Mouse (Mus musculus) cortical plate, adult 2 months (tissue): ENCODE data around the gene Dlx2. TPM values are rescaled to one million over a fixed set of nuclear protein-coding genes. Genes with fewer than 3 reads are reported as not detected.
A peak's percentile ranks its signal among the peaks of the same experiment; 100 is the strongest.

Experiments used
- H3K27ac ChIP-seq: fragments of 200-500 bp; 2 replicates; pipeline ENCODE4 v1.5.1; 2012; ENCODE audit warnings: low read length, control low read depth, inconsistent platforms; ENCODE audit not compliant: insufficient read depth
- H3K4me1 ChIP-seq: fragments of 200-500 bp; 2 replicates; pipeline ENCODE4 v1.6.1; 2011; ENCODE audit warnings: low read length; ENCODE audit not compliant: control insufficient read depth, insufficient read depth
- H3K4me3 ChIP-seq: fragments of 200-500 bp; 2 replicates; pipeline ENCODE4 v1.5.1; 2011; ENCODE audit warnings: mild to moderate bottlenecking, low read length, control low read depth; ENCODE audit not compliant: insufficient read depth
- CTCF ChIP-seq: fragments of 200-500 bp; IDR thresholded peaks from 2 replicates; pipeline ENCODE4 v1.5.1; 2011; ENCODE audit warnings: mild to moderate bottlenecking, control low read depth, low read length; ENCODE audit not compliant: insufficient read depth; ENCODE audit errors: extremely low read depth
- POLR2A ChIP-seq: fragments of 200-500 bp; IDR thresholded peaks from 2 replicates; pipeline ENCODE4 v1.6.1; 2011; ENCODE audit warnings: mild to moderate bottlenecking, low read length, control low read depth; ENCODE audit not compliant: insufficient read depth; ENCODE audit errors: extremely low read depth
- polyA plus RNA-seq: library from polyadenylated mRNA; depleted of rRNA; stranded (reverse); fragments of >200 nt; gene quantifications from 2 replicates; pipeline ENCODE4 v1.2.3, GENCODE M21; 2012

The Dlx2 gene
- polyA plus RNA-seq, 1 experiment, result 4.2 TPM

DNA sequence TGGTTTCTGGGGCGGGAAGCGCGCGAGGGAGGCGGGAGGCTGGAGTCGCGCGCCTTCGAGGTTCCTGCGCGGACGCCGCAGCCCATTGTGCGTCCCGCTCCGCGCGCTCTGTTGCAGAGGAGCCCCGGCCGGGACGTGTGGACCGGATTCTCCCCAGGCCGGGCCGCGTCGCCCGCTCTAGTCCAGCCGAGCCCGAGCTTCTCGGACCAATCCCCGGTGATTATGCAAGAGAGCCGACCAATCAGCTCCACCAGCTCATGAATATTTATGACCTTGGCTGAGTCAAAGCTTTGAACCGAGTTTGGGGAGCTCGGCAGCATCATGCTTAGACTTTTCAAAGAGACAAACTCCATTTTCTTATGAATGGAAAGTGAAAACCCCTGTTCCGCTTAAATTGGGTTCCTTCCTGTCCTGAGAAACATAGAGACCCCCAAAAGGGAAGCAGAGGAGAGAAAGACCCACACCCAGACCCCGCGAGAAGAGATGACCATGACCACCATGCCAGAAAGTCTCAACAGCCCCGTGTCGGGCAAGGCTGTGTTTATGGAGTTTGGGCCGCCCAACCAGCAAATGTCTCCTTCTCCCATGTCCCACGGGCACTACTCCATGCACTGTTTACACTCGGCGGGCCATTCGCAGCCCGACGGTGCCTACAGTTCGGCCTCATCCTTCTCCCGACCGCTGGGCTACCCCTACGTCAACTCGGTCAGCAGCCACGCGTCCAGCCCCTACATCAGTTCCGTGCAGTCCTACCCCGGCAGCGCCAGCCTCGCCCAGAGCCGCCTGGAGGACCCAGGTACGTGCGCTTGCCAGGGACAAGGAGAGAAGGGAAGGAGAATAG lies 16.8 kb downstream of the Dlx2 start:
- H3K27ac ChIP-seq, result no peak overlapping the region
- TF ChIP-seq CTCF, result no peak
- TF ChIP-seq POLR2A, result peak; percentile 39
- H3K4me1 ChIP-seq, result no peaks in the 10 kb centered on the region
- H3K4me3 ChIP-seq, result peak overlapping the region; percentile 43

DNA sequence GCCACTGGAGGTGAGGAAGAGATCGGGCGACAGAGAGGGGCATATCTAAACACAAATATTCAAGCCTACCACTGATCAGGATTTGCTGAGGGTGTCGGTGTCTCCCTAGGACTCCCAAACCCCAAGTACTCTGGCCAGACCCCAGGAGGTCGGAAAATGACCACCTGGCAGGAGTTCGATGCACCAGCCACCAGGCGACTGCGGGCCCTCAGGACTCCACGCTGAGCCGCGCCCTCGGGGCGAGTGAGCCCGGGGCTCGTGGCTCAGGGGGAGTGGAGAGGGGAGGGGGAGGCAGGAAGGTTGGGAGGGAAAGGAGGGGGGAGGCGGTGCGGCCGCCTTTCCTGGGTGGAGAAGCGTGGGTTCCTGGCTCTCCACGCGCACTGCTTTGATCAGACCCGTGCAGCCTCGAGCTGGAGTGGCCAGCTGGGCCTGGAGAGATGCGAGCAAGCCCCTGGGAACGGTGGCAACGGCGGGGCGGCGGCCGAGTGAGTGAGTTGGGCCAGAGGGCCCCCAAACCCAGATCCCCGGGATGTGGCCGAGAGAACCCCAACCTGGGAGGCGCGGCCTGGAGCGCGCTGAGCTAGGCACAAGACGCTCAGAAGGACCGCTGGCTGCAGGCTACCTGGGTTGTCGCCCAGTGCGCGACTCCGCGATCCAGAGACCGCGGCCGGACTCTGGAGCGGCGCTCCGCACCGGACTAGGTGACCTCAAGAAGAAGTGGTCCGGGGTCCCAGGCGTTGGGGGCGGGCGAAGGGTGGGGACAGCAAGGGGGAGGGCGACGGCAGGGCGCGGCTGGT lies 17.6 kb downstream of the Dlx2 start:
- no peak overlapping the region for H3K27ac ChIP-seq
- peak overlapping the region; percentile 43; the same call in 1 of the 2 replicates for H3K4me3 ChIP-seq
- no peaks in the 10 kb centered on the region for H3K4me1 ChIP-seq
- TF ChIP-seq CTCF (no peak), POLR2A (no peak)

- peak within 1 kb of the TSS; percentile 43 for H3K4me3 ChIP-seq
- H3K27ac ChIP-seq, result no peak within 1 kb of the TSS
- TF ChIP-seq POLR2A, result no peak
- no peak for TF ChIP-seq CTCF
- H3K4me1 ChIP-seq, result no peaks in the 10 kb centered on the region
Observed at GRCm38 (mm10) chr2:71528014-71528713, 18.4 kb downstream of the Dlx2 start, which contains the start of gene Dlx1. Gene Dlx1, plus strand, starts transcription at chr2:71528113.

DNA sequence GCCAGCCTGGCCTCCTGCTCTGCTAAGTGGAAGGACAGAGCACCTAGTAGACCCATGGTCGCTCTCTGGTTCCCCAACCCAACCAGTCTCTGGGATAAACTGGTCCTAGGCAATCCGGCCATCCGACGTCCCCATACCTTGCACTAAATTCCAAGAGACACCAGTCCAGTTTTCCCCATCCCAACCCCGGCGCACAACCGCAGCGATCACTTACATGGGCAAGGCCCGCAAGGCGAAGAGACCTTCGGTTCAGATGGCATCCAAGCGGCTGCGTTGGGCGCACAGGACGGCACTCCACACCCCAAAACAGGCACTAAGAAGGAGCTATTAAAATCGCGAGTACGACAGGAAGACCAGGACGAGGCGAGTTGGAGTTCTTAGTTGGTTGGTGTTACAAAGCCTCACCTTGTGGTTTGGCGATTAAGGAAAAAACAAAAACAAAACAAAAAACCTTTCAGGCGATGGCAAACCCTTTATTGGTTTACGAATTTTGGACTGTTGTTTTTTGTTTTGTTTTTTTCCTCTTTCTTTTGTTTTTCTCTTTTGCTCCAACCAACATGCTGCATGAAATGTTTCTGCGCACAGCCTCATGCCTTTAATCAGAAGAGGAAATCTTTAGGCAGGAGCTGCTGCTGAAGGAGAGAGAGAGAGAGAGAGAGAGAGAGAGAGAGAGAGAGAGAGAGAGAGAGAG lies 19.1 kb downstream of the Dlx2 start:
- no peaks in the 10 kb centered on the region for H3K4me1 ChIP-seq
- TF ChIP-seq POLR2A (no peak), CTCF (no peak)
- no peak overlapping the region for H3K27ac ChIP-seq
- H3K4me3 ChIP-seq, result no peak overlapping the region

GRCm38 (mm10) chr2:71526595-71527322 lies 19.8 kb downstream of the Dlx2 start:
- no peaks in the 10 kb centered on the region for H3K4me1 ChIP-seq
- H3K4me3 ChIP-seq, result no peak overlapping the region; the same call in 1 of the 2 replicates
- no peak overlapping the region for H3K27ac ChIP-seq
- TF ChIP-seq POLR2A (no peak), CTCF (no peak)

GRCm38 (mm10) chr2:71524763-71525162 lies 21.8 kb downstream of the Dlx2 start:
- Histone ChIP-seq H3K4me3 (no peak overlapping the region), H3K4me1 (no peaks in the 10 kb centered on the region), H3K27ac (no peak overlapping the region)
- TF ChIP-seq POLR2A (no peak), CTCF (no peak)

DNA sequence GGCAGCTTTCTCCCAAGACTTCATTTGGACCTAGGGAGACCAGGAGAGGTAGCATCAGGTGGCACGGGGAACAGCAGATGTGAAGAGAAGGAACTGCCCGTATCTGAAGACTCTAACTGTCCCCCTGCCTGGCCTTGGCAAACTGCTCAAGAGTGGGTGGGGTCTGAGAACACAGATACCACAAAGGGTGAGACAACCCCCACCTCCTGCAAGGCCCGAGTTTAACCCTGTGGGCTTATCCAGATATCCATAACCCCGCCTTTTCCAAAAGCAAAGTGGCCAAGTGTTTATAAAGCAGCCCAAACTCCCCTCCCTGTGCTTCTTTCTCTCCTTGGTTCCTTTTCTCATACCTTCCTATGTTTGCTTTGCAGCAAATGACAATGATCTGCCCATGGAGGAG lies 23.1 kb downstream of the Dlx2 start:
- no peak overlapping the region for H3K4me3 ChIP-seq
- no peak overlapping the region for H3K27ac ChIP-seq
- no peaks in the 10 kb centered on the region for H3K4me1 ChIP-seq
- TF ChIP-seq POLR2A (no peak), CTCF (no peak)

DNA sequence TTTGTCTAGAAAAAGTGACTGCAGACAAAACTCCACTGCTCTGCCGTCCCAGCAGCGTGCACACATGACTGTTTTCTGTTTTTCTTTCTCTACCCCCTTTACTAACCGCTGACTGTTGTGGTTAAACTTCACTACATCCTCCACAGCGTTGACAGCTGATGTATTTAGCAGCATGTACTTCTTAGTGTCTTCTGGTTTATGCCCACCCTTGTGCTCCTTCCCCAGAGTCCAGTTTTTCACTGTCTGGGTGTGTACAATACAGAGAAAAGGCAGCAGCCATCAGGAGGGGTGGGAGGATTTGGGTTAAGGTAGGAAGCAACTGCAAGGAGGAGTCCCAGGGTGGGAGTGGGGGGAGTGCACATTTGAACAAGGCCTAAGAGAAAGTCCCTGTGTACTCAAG lies 23.7 kb downstream of the Dlx2 start:
- TF ChIP-seq POLR2A, result no peak
- TF ChIP-seq CTCF, result no peak
- Histone ChIP-seq H3K27ac (no peak overlapping the region), H3K4me3 (no peak overlapping the region), H3K4me1 (no peaks in the 10 kb centered on the region)
